Mouse (Mus musculus) gastrocnemius, adult 2 months (tissue): ENCODE measurements around the gene Cntrl. TPM values are rescaled to one million over a fixed set of nuclear protein-coding genes. Genes with fewer than 3 reads are reported as not detected.
A peak's percentile ranks its signal among the peaks of the same experiment; 100 is the strongest.

ENCODE experiments used
- DNase-seq: peaks from one replicate; pipeline ENCODE4 v3.0.0; 2022
- H3K27ac ChIP-seq: fragments of 200-600 bp; 2 replicates; pipeline ENCODE4 v1.8.1; 2022; ENCODE audit warnings: mild to moderate bottlenecking
- H3K4me3 ChIP-seq: fragments of 200-600 bp; 2 replicates; pipeline ENCODE4 v1.8.1; 2022; ENCODE audit warnings: mild to moderate bottlenecking, moderate library complexity
- CTCF ChIP-seq: fragments of 200-600 bp; IDR thresholded peaks from 2 replicates; pipeline ENCODE4 v1.8.1; 2022; ENCODE audit warnings: antibody characterized with exemption, mild to moderate bottlenecking, moderate library complexity
- intact Hi-C: fragments of 180-260 bp; cut with DNase I; formaldehyde crosslinking; loops from one replicate; pipeline ENCODE4 v1.15.1; 2025
- total RNA-seq, 2 experiments: library from RNA; stranded (reverse); gene quantifications; 2 replicates each; pipeline ENCODE4 v1.2.3; 2021

Cntrl gene
- total RNA-seq, 2 experiments from 2014 or later: 8.0 to 8.4 TPM

DNA sequence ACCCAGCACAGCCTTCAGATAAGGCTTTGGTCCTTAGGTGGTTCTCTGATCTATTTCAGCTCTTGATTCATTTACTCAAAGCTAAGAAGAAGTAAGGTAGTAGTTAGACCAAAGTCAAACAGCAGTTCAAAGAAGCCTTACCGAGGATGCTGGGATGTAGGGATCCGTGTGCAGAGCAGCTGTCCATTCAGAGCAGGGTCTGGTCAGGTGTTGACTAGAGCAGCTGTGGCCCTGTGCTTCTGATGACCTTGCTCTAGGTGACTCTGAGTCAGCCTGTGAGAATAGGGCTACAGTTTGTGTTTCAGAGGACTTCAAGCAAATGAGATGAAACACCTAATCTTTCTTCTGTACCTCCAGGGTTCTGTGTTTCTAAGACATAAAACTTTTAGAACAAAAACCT is 60.2 kb downstream of the Cntrl start:
- no peak for TF ChIP-seq CTCF
- DNase-seq: no peak
- Histone ChIP-seq H3K4me3 (no peak overlapping the region), H3K27ac (no peak overlapping the region)
- intact Hi-C loops: no loop called here

DNA sequence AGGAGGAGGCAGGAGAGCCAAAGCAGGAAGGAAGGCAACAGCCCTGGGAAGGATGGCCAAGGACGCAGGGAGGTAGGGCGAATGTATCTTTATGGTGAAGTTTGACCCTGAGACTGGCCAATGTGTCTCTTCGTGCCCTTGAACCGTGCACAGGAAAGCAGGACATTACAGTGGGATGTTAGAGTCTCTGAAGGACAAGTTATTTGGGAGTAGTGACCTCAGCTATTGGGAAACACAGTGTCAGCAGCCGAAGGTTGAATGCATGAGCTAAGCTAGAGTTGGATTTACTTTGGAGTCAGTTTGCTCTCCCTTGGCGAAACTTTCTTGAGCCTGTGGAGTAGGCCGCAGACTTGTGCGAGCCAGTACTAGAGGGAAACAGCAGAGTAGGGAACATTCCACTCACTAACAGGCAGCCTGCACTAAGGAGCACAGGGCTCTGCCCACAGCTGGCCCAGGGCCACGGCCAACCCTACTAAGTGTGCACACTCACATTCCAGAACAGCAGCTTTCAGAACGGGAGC is 62.1 kb downstream of the Cntrl start:
- peak overlapping the region; percentile 85 for H3K27ac ChIP-seq
- intact Hi-C loops: no loop called here
- peak overlapping the region; percentile 5; the same call in 1 of the 2 replicates for H3K4me3 ChIP-seq
- DNase-seq: peak; percentile 74
- TF ChIP-seq CTCF: no peak

GRCm38 (mm10) chr2:35172246-35172645 is 63.0 kb downstream of the Cntrl start:
- Histone ChIP-seq H3K27ac (peak overlapping the region; percentile 85), H3K4me3 (peak overlapping the region; percentile 5; the same call in 1 of the 2 replicates)
- intact Hi-C loops: no loop called here
- TF ChIP-seq CTCF: no peak
- DNase-seq: no peak

- H3K27ac ChIP-seq: no peak overlapping the region
- no peak overlapping the region for H3K4me3 ChIP-seq
- TF ChIP-seq CTCF: no peak
- no peak for DNase-seq
- intact Hi-C loops: no loop called here
Observed at GRCm38 (mm10) chr2:35173666-35174065, 64.4 kb downstream of the Cntrl start.

- Histone ChIP-seq H3K4me3 (no peak overlapping the region), H3K27ac (peak overlapping the region; percentile 53; the same call in 1 of the 2 replicates)
- intact Hi-C loops: no loop called here
- TF ChIP-seq CTCF: no peak
- no peak for DNase-seq
Observed at GRCm38 (mm10) chr2:35174100-35174499, 64.8 kb downstream of the Cntrl start.

- Histone ChIP-seq H3K4me3 (no peak overlapping the region), H3K27ac (no peak overlapping the region)
- intact Hi-C loops: no loop called here
- DNase-seq: no peak
- TF ChIP-seq CTCF: no peak
Observed at GRCm38 (mm10) chr2:35175281-35176065, 66.2 kb downstream of the Cntrl start.

DNA sequence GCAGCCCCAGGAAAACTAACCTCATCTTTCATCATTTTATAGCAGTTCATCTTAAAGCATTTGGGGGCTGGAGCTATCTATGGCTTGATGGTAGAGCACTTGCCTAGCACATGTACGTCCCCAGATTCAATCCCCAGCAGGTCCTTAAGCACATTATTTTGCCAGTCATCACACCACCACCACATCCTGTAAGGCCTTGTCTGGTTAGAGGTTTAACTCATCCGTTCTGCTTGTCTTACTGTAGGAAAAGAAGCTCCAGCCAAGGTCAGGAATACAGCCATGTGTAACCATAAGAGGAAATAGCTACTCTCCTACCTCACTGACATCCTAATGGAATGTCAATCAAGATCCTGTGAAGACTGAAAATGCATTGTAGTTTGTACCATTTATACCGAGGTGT is 68.9 kb downstream of the Cntrl start:
- Histone ChIP-seq H3K27ac (no peak overlapping the region), H3K4me3 (no peak overlapping the region)
- no peak for DNase-seq
- intact Hi-C loops: no loop called here
- TF ChIP-seq CTCF: no peak

- Histone ChIP-seq H3K4me3 (no peak overlapping the region), H3K27ac (peak overlapping the region; percentile 67)
- TF ChIP-seq CTCF: no peak
- intact Hi-C loops: no loop called here
- no peak for DNase-seq
Observed at GRCm38 (mm10) chr2:35183115-35183673, 73.9 kb downstream of the Cntrl start.

DNA sequence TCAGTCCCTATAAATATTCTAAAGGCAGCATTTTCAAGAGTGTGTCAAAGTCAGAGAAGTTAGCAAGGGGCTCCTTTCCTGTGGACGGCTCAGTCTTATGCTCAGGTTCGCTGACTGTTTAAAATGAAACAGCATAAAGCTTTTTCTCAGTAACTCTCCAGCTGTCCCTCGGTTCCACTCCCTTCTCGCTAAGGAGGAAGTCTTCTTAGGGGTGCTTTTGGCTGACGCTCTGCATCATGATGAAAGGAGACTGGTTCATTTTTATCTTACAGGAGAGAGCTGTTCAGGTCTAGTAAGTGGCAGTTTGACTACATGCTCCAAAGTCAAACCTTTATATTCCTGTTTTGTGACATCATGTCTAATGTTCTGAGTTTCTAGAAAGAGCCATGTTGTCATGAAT is 79.6 kb downstream of the Cntrl start:
- DNase-seq: no peak
- no peak for TF ChIP-seq CTCF
- Histone ChIP-seq H3K27ac (no peak overlapping the region), H3K4me3 (no peak overlapping the region)
- intact Hi-C loops: no loop called here

- intact Hi-C loops: no loop called here
- no peak for DNase-seq
- Histone ChIP-seq H3K27ac (no peak overlapping the region), H3K4me3 (no peak overlapping the region)
- TF ChIP-seq CTCF: no peak
Observed at GRCm38 (mm10) chr2:35193976-35194375, 84.7 kb downstream of the Cntrl start.

DNA sequence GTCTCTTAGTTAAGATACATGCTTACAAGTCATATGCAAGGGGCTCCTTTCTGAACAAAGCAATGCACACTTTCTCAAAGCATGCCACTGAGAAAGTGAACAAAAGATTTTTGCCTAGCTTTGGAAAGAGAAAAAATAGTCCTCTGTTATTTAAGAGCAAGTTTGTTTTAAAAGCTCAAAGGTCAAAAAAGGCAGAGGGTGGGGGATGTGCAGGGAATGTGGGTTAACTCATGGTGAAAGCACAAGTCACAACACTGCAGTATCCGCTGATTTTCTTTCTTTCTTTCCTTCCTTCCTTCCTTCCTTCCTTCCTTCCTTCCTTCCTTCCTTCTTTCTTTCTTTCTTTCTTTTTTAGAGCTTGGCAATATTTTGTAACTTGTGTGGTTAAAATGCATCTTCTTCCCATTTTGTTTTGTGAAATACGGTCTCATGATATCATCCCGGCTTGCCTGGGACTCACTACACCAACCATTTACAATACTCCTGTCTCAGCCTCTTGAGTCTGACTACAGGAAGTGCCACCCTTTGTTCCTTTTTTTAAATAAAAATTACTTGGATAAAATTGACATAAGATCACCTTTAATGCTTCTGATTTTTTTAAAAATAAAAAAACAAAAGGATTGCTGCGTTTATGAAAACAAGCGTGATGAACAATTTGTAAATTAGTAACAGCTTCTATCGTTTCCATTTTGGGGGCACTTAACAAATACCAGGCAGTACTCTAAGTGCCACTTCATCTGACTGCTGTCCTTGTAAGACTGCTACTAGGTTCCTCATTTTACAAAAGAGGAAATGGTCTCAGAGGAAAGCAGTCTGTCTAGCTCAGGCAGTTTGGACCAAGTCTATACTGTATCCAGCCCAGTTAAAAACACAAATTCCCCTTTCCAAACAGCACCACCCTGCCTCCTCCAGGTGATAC is 86.6 kb downstream of the Cntrl start:
- no peak for DNase-seq
- no peak for TF ChIP-seq CTCF
- Histone ChIP-seq H3K4me3 (no peak overlapping the region), H3K27ac (no peak overlapping the region; the same call in 1 of the 2 replicates)
- intact Hi-C loops: no loop called here

- no peak for TF ChIP-seq CTCF
- no peak for DNase-seq
- Histone ChIP-seq H3K4me3 (peak overlapping the region; percentile 85), H3K27ac (peak overlapping the region; percentile 100)
- intact Hi-C loops: no loop called here
Observed at GRCm38 (mm10) chr2:35199541-35199940, 90.2 kb downstream of the Cntrl start.
